Mouse (Mus musculus) hindbrain, embryonic 14.5 days (tissue): ENCODE data around the gene Sertad4. TPM values are rescaled to one million over a fixed set of nuclear protein-coding genes. Genes with fewer than 3 reads are reported as not detected.

ENCODE experiments used
- ATAC-seq: fragments of 200-750 bp; cut with Nextera tagmentation; 2 replicates; pipeline ENCODE4 v1.8.0; 2017; ENCODE audit warnings: moderate number of reproducible peaks, mild to moderate bottlenecking, moderate TSS enrichment, moderate library complexity; ENCODE audit not compliant: low FRiP score
- DNase-seq: peaks from one replicate; pipeline ENCODE4 v3.0.0-alpha.2; 2015; ENCODE audit warnings: low spot score
- H3K27ac ChIP-seq: fragments of 300-500 bp; sonication (generic); 2 replicates; pipeline ENCODE4 v1.5.1; 2014; ENCODE audit warnings: mild to moderate bottlenecking, moderate library complexity
- H3K27me3 ChIP-seq: fragments of 300-500 bp; sonication (generic); 2 replicates; pipeline ENCODE4 v1.6.1; 2014; ENCODE audit warnings: mild to moderate bottlenecking, low read length, mixed read lengths; ENCODE audit not compliant: control insufficient read depth, insufficient read depth
- H3K36me3 ChIP-seq: fragments of 300-500 bp; sonication (generic); replicated peaks from 2 replicates; pipeline ENCODE4 v1.6.1; 2014; ENCODE audit not compliant: control insufficient read depth, insufficient read depth
- H3K4me1 ChIP-seq: fragments of 300-500 bp; sonication (generic); replicated peaks from 2 replicates; pipeline ENCODE4 v1.6.1; 2014; ENCODE audit warnings: antibody characterized with exemption, low read length, mixed read lengths; ENCODE audit not compliant: control insufficient read depth, insufficient read depth
- H3K4me2 ChIP-seq: fragments of 300-500 bp; sonication (generic); replicated peaks from 2 replicates; pipeline ENCODE4 v1.6.1; 2014; ENCODE audit warnings: mild to moderate bottlenecking, moderate library complexity
- H3K4me3 ChIP-seq: fragments of 300-500 bp; sonication (generic); replicated peaks from 2 replicates; pipeline ENCODE4 v1.5.1; 2014; ENCODE audit warnings: mild to moderate bottlenecking, low read length
- H3K9ac ChIP-seq: fragments of 300-500 bp; sonication (generic); 2 replicates; pipeline ENCODE4 v1.6.1; 2014
- H3K9me3 ChIP-seq: fragments of 300-500 bp; sonication (generic); 2 replicates; pipeline ENCODE4 v1.6.1; 2016; ENCODE audit warnings: low read length; ENCODE audit not compliant: control insufficient read depth
- WGBS: fragments of 180-500 bp; shearing (Covaris S2); extraction: QIAGEN DNeasy Blood & Tissue Kit; methylation state at CpG from one replicate; pipeline ENCODE4 v1.1.7; 2014; 5-methylcytosine and 5-hydroxymethylcytosine counted together
- polyA plus RNA-seq: library from polyadenylated mRNA; unstranded; fragments of >200 nt; fragmentation: Nextera tagmentation; extraction: Ambion mirVana; gene quantifications from 2 replicates; pipeline ENCODE4 v1.2.1, GENCODE M21; 2014

The Sertad4 gene
- polyA plus RNA-seq, 1 experiment from 2014 or later: 21.6 TPM

DNA sequence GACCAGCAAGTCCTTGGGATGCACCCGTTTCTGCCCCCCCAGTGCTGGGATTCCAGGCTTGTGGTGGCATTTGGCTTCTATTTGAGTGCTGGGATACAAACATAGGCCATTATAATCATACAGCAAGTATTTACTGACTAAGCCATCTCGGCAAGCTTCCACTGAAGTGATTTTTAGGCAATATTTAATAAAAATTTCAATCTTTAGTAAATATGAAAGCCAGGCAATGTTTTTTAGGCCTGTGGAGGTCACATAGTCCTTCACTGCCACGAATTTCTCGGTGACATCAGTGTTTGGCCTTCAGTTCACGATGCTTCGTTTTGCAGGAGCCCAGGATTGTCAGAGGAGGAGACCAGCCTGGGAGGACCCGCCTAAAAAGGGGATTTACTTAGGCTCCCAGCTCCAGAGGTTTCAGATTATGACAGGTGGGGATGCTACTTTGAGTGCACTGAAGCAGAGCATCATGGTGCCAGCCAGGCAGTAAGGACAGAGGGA lies 23.6 kb upstream of the Sertad4 start:
- ATAC-seq: no peak
- WGBS: 90% methylated on average over 7 of the region's 7 CpGs
- Histone ChIP-seq H3K27me3 (no peaks in the 10 kb centered on the region), H3K9ac (no peak overlapping the region), H3K4me2 (no peak overlapping the region), H3K9me3 (no peaks in the 10 kb centered on the region), H3K4me1 (no peaks in the 10 kb centered on the region), H3K4me3 (no peak overlapping the region), H3K36me3 (no peaks in the 10 kb centered on the region), H3K27ac (no peak overlapping the region)
- no peak for DNase-seq

DNA sequence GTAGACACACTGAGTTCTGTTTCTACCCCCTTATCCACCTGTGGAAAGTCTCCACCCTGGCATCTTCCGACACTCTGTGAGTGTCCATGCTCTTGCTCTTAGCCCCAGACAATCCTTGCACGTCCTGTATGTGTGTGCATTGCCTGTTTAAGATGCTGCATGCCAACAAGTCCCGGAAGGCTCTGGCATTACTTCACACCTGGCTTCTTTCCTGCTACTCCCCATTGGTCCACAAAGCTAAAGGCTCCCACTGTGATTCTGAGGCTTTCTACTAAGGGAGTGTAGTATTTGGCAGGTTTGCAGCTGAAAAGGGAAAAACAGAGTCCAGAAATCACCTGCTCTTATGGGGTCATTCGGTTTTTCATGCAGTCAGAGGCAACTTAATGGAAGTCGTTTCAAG lies 17.3 kb upstream of the Sertad4 start:
- no peaks in the 10 kb centered on the region for H3K27me3 ChIP-seq
- WGBS: 70% methylated on average over 5 of the region's 5 CpGs
- no peak overlapping the region for H3K9ac ChIP-seq
- H3K36me3 ChIP-seq: no peaks in the 10 kb centered on the region
- no peak overlapping the region for H3K4me3 ChIP-seq
- DNase-seq (no peak), ATAC-seq (no peak)
- H3K4me1 ChIP-seq: no peaks in the 10 kb centered on the region
- H3K4me2 ChIP-seq: no peak overlapping the region
- no peak overlapping the region for H3K27ac ChIP-seq
- no peaks in the 10 kb centered on the region for H3K9me3 ChIP-seq

DNA sequence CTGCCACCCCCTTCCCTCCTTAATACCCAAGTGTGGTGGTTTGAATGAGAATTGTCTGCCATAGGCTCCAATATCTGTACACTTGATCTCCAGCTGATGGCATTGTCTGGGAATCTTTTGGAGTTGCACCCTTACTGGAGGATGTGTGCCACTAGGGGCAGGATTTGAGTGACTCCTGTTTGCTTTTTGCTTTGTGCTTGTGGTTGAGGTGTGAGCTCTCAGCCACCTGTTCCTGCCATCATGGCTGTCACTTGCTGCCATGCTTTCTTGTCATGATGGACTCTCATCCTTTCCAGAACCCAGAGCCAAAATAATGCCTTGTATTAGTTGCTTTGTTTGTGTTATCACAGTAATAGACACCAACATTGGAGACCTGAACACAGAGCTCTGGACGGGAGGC lies 14.2 kb upstream of the Sertad4 start:
- H3K4me1 ChIP-seq: no peaks in the 10 kb centered on the region
- no peak overlapping the region for H3K4me2 ChIP-seq
- no peaks in the 10 kb centered on the region for H3K36me3 ChIP-seq
- no peak for DNase-seq
- H3K9ac ChIP-seq: no peak overlapping the region
- no peak for ATAC-seq
- H3K9me3 ChIP-seq: no peaks in the 10 kb centered on the region
- WGBS: 93% methylated on average over 1 of the region's 1 CpGs
- no peak overlapping the region for H3K27ac ChIP-seq
- H3K4me3 ChIP-seq: no peak overlapping the region
- no peaks in the 10 kb centered on the region for H3K27me3 ChIP-seq

DNA sequence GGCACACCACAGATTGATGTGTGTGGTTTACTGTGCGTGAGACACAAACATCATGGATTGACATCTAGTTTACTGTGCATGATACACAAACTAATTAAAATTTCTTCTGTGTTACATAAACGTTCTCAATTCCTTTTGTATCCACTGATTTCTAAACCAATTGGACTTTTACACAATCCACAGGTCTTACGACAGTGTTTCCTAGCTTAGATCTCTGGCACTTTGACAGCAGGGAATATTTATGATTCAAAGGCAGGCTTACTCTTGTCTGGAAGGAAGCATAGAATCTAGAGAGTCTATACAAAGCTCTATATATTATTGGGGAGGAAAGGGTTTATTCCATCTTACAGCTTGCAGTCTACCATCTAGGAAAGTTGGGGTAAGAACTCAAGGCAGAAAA lies 8.9 kb upstream of the Sertad4 start:
- Histone ChIP-seq H3K9me3 (no peaks in the 10 kb centered on the region), H3K9ac (no peak overlapping the region), H3K4me3 (no peak overlapping the region), H3K27me3 (no peaks in the 10 kb centered on the region; the same call in 1 of the 2 replicates), H3K36me3 (no peaks in the 10 kb centered on the region), H3K4me1 (0 out of 2 replicates have a peak, but pooled peaks cover 4% of the 10 kb centered on the region), H3K27ac (no peak overlapping the region), H3K4me2 (no peak overlapping the region)
- 83% methylated on average over 3 of the region's 3 CpGs for WGBS
- DNase-seq (no peak), ATAC-seq (no peak)

DNA sequence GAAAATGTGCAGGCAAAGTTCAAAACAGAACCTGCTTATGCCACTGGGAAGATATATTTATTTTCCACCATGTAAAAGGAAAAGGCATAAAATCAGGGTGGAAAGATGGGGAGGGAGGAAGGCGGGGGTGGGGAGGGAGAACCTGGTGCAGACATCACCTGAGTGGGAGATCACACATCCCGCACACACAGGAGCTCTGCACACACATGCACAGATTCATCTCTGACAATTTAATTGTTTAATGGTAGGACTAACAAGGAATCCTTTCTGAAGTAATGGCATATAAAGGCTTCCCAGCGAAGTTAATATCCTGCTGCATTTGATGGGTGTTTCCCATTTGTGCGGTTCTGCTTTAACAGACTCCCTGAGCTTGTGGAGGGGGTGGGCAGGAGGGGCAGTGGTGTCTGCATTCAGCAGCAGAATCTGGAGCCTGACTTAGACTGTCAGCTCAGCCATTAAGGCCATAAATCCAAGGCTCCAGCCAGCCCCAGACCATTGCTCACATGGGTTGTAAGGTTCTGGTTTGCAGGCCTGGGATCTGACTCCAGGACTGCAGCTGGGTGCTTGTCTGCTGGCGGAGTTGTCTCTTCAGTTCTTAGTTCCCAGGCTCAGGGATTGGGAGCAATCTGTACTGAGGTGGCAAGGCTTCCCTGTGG lies 5.9 kb upstream of the Sertad4 start:
- Histone ChIP-seq H3K4me1 (peaks cover 6% of the 10 kb centered on the region; the same call in 1 of the 2 replicates), H3K4me2 (no peak overlapping the region), H3K4me3 (no peak overlapping the region), H3K9ac (no peak overlapping the region), H3K36me3 (no peaks in the 10 kb centered on the region), H3K27ac (no peak overlapping the region; the same call in 1 of the 2 replicates), H3K9me3 (no peaks in the 10 kb centered on the region), H3K27me3 (peaks cover 17% of the 10 kb centered on the region)
- ATAC-seq (no peak), DNase-seq (no peak)
- WGBS: 69% methylated on average over 5 of the region's 5 CpGs

DNA sequence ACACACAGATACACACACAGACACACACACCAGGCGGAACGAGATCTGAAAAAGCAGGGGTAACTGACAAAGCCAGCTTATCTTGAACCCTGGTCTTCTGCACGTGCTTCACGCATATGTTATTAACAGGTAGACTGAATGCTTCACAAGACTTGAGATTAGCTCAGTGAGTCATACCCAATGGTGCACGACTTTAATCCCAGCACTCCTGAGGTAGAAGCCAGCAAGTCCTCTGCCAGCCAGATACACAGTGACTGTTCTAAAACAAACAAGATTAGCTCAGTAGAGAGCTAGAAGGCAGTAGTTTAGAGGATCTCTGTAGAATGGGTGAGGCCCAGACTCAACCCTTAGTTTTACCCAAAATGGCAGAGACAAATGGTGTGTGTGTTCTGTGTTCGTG lies 4.7 kb upstream of the Sertad4 start:
- peaks cover 17% of the 10 kb centered on the region for H3K27me3 ChIP-seq
- no peak overlapping the region for H3K9ac ChIP-seq
- no peak overlapping the region for H3K27ac ChIP-seq
- peaks cover 13% of the 10 kb centered on the region; the same call in 1 of the 2 replicates for H3K4me1 ChIP-seq
- H3K36me3 ChIP-seq: no peaks in the 10 kb centered on the region
- no peak overlapping the region for H3K4me3 ChIP-seq
- 77% methylated on average over 6 of the region's 6 CpGs for WGBS
- DNase-seq (no peak), ATAC-seq (no peak)
- H3K9me3 ChIP-seq: no peaks in the 10 kb centered on the region
- no peak overlapping the region for H3K4me2 ChIP-seq

DNA sequence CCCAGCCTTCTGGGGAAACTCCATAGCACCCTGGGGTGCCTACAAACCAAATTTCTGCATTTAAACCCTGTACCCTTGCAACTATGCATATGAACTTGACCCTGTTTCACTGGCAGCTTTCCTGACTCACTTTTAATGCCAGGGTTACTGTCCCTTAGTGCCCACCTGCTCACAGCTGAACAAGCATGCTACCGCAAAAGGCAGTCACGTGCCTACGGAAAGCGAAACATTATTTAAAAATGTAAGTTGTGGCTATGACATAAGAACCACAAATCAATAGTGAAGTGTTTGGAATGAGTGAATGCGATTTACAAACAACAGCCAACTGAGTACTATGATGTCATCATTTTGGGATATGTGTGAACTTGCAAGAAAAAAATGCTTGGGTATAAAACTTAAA lies 2.0 kb upstream of the Sertad4 start:
- Histone ChIP-seq H3K9me3 (no peaks in the 10 kb centered on the region), H3K4me1 (peaks cover 34% of the 10 kb centered on the region), H3K36me3 (no peaks in the 10 kb centered on the region), H3K27ac (no peak overlapping the region), H3K9ac (no peak overlapping the region), H3K4me2 (no peak overlapping the region), H3K27me3 (peaks cover 17% of the 10 kb centered on the region), H3K4me3 (no peak overlapping the region)
- ATAC-seq (no peak), DNase-seq (no peak)
- 93% methylated on average over 5 of the region's 5 CpGs for WGBS

DNA sequence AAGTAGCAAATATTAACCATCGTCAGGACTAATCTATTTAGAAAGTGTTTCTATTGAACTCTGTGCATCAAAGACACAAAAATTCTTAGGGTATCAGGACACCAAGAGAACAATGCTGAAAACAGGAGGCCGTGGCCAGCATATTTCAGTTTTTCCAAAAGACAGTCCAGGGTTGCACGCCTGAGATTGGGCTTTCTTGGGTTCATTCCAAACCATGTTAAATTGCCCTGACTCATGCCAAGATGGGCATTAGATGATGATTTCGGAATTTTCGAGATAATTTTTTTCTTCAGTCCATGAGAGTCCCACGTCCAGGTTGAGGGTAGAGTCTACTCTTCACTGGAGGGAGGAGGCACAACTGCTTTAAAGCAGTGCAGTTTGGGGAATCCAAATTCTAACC lies 1.4 kb upstream of the Sertad4 start:
- no peak overlapping the region for H3K27ac ChIP-seq
- H3K27me3 ChIP-seq: peaks cover 17% of the 10 kb centered on the region
- peaks cover 39% of the 10 kb centered on the region for H3K4me1 ChIP-seq
- no peak overlapping the region for H3K4me2 ChIP-seq
- H3K36me3 ChIP-seq: no peaks in the 10 kb centered on the region
- no peak for DNase-seq
- 62% methylated on average over 6 of the region's 6 CpGs for WGBS
- H3K9ac ChIP-seq: no peak overlapping the region
- H3K4me3 ChIP-seq: no peak overlapping the region
- H3K9me3 ChIP-seq: no peaks in the 10 kb centered on the region
- no peak for ATAC-seq

DNA sequence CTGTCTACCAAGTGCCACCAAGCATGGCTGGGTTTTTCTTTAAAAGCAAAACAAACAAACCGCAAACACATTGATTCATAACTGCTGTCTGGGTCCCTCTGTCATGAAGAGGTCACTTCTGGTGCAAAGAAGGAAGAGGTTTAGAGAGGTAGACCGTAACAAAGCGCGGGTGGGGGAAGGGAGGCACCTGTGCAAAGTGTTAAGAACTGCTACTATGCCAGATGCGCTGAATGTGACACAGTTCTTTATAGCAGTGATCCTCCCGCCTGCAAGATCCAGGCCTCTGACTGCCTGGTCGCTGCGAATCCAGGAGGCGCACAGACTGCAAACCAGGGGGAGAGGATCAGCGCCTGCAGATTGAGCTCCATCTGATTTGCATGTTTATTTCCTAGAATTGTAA lies 855 bp upstream of the Sertad4 start:
- Histone ChIP-seq H3K27ac (peak overlapping the region; percentile 97), H3K4me3 (peak overlapping the region; percentile 92), H3K9ac (no peak overlapping the region), H3K27me3 (peaks cover 17% of the 10 kb centered on the region), H3K9me3 (no peaks in the 10 kb centered on the region), H3K4me2 (peak overlapping the region; percentile 84), H3K36me3 (no peaks in the 10 kb centered on the region), H3K4me1 (peaks cover 45% of the 10 kb centered on the region)
- DNase-seq: no peak
- ATAC-seq: no peak
- WGBS: 10% methylated on average over 10 of the region's 10 CpGs
